Mouse (Mus musculus): Measurements from ENCODE around the gene Ggt1. TPM values are rescaled to one million over a fixed set of nuclear protein-coding genes. Genes with fewer than 3 reads are reported as not detected.
"Not testable (repeated sequence)": the region's sequence is repeated elsewhere in the genome, so short reads cannot be mapped to it uniquely, and the experiment has no call there.

Ggt1 gene
- polyA plus RNA-seq, 1 experiment = 4.2 TPM

DNA sequence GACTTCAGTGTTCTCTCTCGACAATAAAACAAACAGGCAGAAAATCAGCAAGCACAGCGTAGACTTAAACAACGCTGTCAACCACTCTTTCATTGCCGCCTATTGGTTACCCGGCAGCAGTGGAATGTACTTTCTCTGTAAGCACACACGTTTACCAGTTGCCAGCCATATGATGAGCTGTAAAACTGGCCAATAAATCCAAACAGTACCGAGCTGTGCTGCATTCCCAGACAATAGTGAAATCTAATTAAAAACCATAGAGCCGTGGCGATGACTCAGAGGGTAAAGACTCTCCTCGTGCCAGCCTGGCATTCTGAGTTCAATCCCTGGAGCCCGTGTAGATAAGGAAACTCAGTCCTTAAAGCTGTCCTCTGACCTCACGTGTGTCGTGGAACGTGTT, 12.9 kb upstream of the Ggt1 start:
- no peak for DNase-seq (ENCODE audit: extremely low spot score in 1 of 2, low spot score in 1 of 2)

- no peak for DNase-seq (ENCODE audit: extremely low spot score in 1 of 2, low spot score in 1 of 2)
Measured at GRCm38 (mm10) chr10:75549886-75550285, 11.5 kb upstream of the Ggt1 start.

GRCm38 (mm10) chr10:75551175-75551574, 10.2 kb upstream of the Ggt1 start:
- DNase-seq (ENCODE audit: extremely low spot score in 1 of 2, low spot score in 1 of 2) = no peak

- no peak for DNase-seq (ENCODE audit: extremely low spot score in 1 of 2, low spot score in 1 of 2)
Measured at GRCm38 (mm10) chr10:75552106-75552505, 9.3 kb upstream of the Ggt1 start.

DNA sequence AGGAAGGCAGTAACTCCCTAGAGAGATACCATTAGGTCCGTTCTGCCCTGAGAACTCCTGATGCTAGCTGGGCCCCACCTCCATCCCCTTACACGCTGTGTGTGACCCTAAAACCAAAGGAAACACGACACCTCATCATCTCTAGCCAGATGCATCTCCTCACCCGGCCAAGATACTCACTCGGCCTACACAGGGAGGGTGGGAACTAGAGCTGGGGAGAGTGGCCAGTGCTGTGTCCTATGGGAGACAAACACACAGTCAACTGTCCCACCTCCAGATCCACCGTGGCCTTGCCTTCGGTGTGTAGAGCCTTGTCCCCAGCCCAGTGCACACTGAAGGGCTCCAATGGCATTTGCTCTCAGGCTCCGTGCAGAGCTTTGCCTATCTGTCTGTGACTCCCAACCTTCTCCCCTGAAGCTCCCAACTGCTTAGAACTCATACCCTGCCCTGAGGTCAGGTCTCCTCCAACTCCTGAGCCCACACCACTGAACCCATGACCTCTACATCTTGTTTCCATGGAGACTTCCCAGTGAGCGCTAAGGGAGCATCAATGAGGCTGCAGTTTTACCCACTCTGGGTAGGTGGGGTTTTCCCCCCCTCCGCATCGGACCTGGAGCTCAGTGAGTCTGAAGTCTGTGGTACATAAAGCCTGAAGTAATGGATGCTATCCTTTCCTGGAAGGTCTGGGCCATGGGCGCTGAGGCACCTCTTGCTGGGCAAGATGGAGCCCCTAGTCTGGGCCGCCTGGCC, 8.5 kb upstream of the Ggt1 start:
- no peak for DNase-seq (ENCODE audit: extremely low spot score in 1 of 2, low spot score in 1 of 2)

- no peak for DNase-seq (ENCODE audit: extremely low spot score in 1 of 2, low spot score in 1 of 2)
Measured at GRCm38 (mm10) chr10:75554090-75554489, 7.3 kb upstream of the Ggt1 start.

GRCm38 (mm10) chr10:75555557-75555956, 5.8 kb upstream of the Ggt1 start:
- no peak for DNase-seq (ENCODE audit: extremely low spot score in 1 of 2, low spot score in 1 of 2)

DNA sequence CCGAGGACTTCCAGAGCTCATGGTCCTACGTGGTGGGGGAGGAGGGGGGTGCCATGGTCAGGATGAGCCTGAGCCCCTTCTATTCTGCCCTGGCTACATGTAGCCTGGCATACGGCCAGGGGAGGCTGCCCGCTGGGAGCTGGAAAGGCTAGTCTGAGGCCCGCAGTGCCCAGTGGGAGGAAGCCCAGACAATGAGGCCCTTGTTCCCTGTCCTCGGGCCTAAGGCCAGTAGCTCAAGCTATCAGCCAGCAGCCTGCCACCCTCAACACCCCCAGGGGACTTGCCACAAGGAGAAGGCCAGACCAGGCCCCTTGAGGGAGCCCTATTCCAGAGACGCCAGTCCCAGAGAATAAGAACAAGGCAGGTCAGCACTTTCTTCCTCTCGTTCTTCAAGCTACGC, 5.4 kb upstream of the Ggt1 start:
- peak; percentile 75 to 77 for DNase-seq (ENCODE audit: extremely low spot score in 1 of 2, low spot score in 1 of 2)

GRCm38 (mm10) chr10:75558515-75558914, 2.9 kb upstream of the Ggt1 start:
- no peak for DNase-seq (ENCODE audit: extremely low spot score in 1 of 2, low spot score in 1 of 2)

DNA sequence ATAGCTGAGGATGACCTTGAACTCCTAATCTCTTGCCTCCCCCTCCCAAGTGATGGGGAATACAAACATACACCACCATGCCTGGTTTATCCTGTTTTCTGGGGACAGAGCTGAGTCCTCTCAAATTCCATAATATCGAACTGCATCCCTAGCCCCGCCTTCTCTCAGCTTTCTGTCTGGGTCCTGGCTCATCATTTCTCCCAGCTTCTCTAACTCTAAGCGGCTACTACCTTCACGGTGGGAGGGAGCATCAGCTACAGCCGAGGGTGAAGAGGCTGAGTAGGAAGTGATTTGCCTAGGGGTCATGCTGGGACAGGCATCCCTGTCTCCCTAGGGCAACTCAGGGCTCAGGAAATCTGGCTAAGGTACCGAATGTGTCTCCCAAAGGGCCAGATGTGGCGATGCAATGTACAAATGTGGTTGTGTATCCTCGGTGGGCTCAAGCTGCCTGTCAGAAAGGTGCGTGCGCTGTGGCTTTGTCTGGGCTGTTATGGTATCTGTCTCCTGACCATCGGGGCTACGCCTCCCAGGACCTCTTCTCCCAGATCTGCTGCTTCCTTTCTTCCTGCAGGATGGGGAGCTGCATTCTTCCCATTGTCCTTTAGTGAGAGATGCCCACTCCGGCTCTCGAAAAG, 2.2 kb upstream of the Ggt1 start:
- no peak for DNase-seq (ENCODE audit: extremely low spot score in 1 of 2, low spot score in 1 of 2)

- DNase-seq (ENCODE audit: extremely low spot score in 1 of 2, low spot score in 1 of 2) = peak in 1 of 2 experiments; percentile 47
Measured at GRCm38 (mm10) chr10:75559676-75560548, 1.5 kb upstream of the Ggt1 start, which contains the start of gene Lrrc75b. Gene Lrrc75b, minus strand, starts transcription at chr10:75560330.

GRCm38 (mm10) chr10:75560549-75560899, 880 bp upstream of the Ggt1 start:
- no peak for DNase-seq (ENCODE audit: extremely low spot score in 1 of 2, low spot score in 1 of 2)

GRCm38 (mm10) chr10:75562596-75562995, 1.2 kb downstream of the Ggt1 start:
- DNase-seq (ENCODE audit: extremely low spot score in 1 of 2, low spot score in 1 of 2) = no peak

DNA sequence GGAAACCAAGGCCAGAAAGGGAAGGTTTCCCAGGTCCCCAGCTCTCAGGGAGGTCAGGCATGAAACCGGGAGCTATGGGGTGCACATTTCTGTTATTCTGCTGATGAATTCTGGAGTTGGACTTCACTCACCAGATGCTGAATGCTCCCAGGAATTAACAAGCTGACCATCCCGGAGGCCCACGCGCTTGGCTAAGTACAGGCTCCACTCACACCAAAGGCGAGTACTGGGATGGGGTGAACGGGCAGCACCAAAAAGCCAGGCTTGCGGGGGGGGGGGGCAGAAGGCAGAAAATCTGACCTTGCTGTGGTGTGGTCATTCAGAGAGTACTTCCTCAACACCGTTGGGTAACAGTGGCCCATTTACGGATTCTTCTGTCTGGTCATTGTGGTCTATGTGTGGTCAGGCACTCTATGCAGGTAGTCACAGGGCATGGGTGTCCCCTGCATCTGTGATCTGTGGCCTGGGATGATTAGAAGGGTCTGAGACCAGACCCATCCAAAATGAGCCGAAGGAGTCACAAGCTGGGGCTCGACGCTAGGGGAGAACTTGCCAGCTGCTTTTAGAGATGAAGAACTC, 3.4 kb downstream of the Ggt1 start:
- no peak for DNase-seq (ENCODE audit: extremely low spot score in 1 of 2, low spot score in 1 of 2)

GRCm38 (mm10) chr10:75565436-75565835, 4.0 kb downstream of the Ggt1 start:
- DNase-seq (ENCODE audit: extremely low spot score in 1 of 2, low spot score in 1 of 2) = no peak

GRCm38 (mm10) chr10:75565906-75566305, 4.5 kb downstream of the Ggt1 start:
- no peak for DNase-seq (ENCODE audit: extremely low spot score in 1 of 2, low spot score in 1 of 2)

- DNase-seq (ENCODE audit: extremely low spot score in 1 of 2, low spot score in 1 of 2) = no peak
Measured at GRCm38 (mm10) chr10:75566321-75566720, 4.9 kb downstream of the Ggt1 start.

- not testable (repeated sequence) for DNase-seq (ENCODE audit: extremely low spot score in 1 of 2, low spot score in 1 of 2)
Measured at GRCm38 (mm10) chr10:75566765-75567164, 5.4 kb downstream of the Ggt1 start.

DNA sequence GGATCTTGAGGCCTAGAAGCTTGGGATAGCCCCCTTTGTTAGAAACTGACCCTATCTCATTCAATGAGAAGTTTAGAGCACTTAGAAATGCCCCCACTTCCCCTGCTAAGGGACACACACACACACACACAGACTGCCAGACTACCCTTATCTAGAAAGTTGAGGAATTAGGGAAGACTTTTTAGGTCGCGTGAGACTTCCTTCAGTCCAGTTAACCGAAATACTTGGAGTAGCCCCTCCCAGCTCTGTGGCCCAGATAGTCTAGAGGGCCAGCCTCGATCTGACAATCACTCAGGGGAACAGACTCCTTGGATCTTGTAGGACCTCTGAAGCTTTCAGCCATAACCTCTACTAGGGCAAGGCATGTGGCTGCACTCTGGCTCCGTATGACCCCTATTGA, 6.6 kb downstream of the Ggt1 start:
- DNase-seq (ENCODE audit: extremely low spot score in 1 of 2, low spot score in 1 of 2) = no peak

- no peak for DNase-seq (ENCODE audit: extremely low spot score in 1 of 2, low spot score in 1 of 2)
Measured at GRCm38 (mm10) chr10:75568441-75568840, 7.0 kb downstream of the Ggt1 start.

GRCm38 (mm10) chr10:75568851-75569250, 7.4 kb downstream of the Ggt1 start:
- no peak for DNase-seq (ENCODE audit: extremely low spot score in 1 of 2, low spot score in 1 of 2)
